Mouse (Mus musculus) intestine, postnatal 0 days (tissue): Measurements from ENCODE around the gene Ulk1. TPM values are rescaled to one million over a fixed set of nuclear protein-coding genes. Genes with fewer than 3 reads are reported as not detected.
A peak's percentile ranks its signal among the peaks of the same experiment; 100 is the strongest.

Experiments
- ATAC-seq: fragments of 200-750 bp; cut with Nextera tagmentation; 2 replicates; pipeline ENCODE4 v1.8.0; 2017; ENCODE audit warnings: mild to moderate bottlenecking, moderate TSS enrichment, moderate library complexity
- H3K27ac ChIP-seq: fragments of 300-500 bp; sonication (generic); 2 replicates; pipeline ENCODE4 v1.5.1; 2014; ENCODE audit warnings: mild to moderate bottlenecking, low read depth, low read length, moderate library complexity
- H3K27me3 ChIP-seq: fragments of 300-500 bp; sonication (generic); replicated peaks from 2 replicates; pipeline ENCODE4 v1.6.1; 2014; ENCODE audit warnings: low read length, mixed read lengths; ENCODE audit not compliant: control insufficient read depth, insufficient read depth
- H3K36me3 ChIP-seq: fragments of 300-500 bp; sonication (generic); 2 replicates; pipeline ENCODE4 v1.6.1; 2014; ENCODE audit warnings: mild to moderate bottlenecking, moderate library complexity; ENCODE audit not compliant: control insufficient read depth, insufficient read depth
- H3K4me1 ChIP-seq: fragments of 300-500 bp; sonication (generic); replicated peaks from 2 replicates; pipeline ENCODE4 v1.6.1; 2014; ENCODE audit warnings: antibody characterized with exemption, low read length, mixed read lengths; ENCODE audit not compliant: control insufficient read depth, insufficient read depth
- H3K4me2 ChIP-seq: fragments of 300-500 bp; sonication (generic); replicated peaks from 2 replicates; pipeline ENCODE4 v1.6.1; 2014; ENCODE audit warnings: low read depth, mild to moderate bottlenecking, moderate library complexity
- H3K4me3 ChIP-seq: fragments of 300-500 bp; sonication (generic); 2 replicates; pipeline ENCODE4 v1.5.1; 2014; ENCODE audit warnings: low read depth, low read length
- H3K9ac ChIP-seq: fragments of 300-500 bp; sonication (generic); 2 replicates; pipeline ENCODE4 v1.6.1; 2014; ENCODE audit warnings: mild to moderate bottlenecking, low read depth, low read length
- H3K9me3 ChIP-seq: fragments of 300-500 bp; sonication (generic); 2 replicates; pipeline ENCODE4 v1.6.1; 2016; ENCODE audit warnings: mixed run types; ENCODE audit not compliant: control insufficient read depth
- CTCF ChIP-seq: sonication (generic); IDR thresholded peaks from 2 replicates; pipeline ENCODE4 v1.5.1; 2016; ENCODE audit warnings: low read depth, mild to moderate bottlenecking, control low read depth, antibody characterized with exemption, moderate library complexity
- WGBS: fragments of 180-500 bp; shearing (Covaris S2); extraction: QIAGEN DNeasy Blood & Tissue Kit; methylation state at CpG from one replicate; pipeline ENCODE4 v1.1.7; 2014; 5-methylcytosine and 5-hydroxymethylcytosine counted together
- polyA plus RNA-seq: library from polyadenylated mRNA; unstranded; fragments of >200 nt; fragmentation: Nextera tagmentation; extraction: Ambion mirVana; gene quantifications from 2 replicates; pipeline ENCODE4 v1.2.1, GENCODE M21; 2015

The Ulk1 gene
- polyA plus RNA-seq, 1 experiment from 2014 or later = 6.0 TPM

- 53% methylated on average over 7 of the region's 7 CpGs for WGBS
- Histone ChIP-seq H3K4me1 (0 out of 2 replicates have a peak, but pooled peaks cover 3% of the 10 kb centered on the region), H3K4me3 (no peak overlapping the region), H3K27ac (no peak overlapping the region), H3K27me3 (no peaks in the 10 kb centered on the region), H3K9me3 (no peaks in the 10 kb centered on the region), H3K4me2 (no peak overlapping the region), H3K36me3 (peaks cover 26% of the 10 kb centered on the region), H3K9ac (no peak overlapping the region)
- TF ChIP-seq CTCF = no peak
- no peak for ATAC-seq
Measured at GRCm38 (mm10) chr5:110781529-110782238, 28.2 kb downstream of the Ulk1 start.

DNA sequence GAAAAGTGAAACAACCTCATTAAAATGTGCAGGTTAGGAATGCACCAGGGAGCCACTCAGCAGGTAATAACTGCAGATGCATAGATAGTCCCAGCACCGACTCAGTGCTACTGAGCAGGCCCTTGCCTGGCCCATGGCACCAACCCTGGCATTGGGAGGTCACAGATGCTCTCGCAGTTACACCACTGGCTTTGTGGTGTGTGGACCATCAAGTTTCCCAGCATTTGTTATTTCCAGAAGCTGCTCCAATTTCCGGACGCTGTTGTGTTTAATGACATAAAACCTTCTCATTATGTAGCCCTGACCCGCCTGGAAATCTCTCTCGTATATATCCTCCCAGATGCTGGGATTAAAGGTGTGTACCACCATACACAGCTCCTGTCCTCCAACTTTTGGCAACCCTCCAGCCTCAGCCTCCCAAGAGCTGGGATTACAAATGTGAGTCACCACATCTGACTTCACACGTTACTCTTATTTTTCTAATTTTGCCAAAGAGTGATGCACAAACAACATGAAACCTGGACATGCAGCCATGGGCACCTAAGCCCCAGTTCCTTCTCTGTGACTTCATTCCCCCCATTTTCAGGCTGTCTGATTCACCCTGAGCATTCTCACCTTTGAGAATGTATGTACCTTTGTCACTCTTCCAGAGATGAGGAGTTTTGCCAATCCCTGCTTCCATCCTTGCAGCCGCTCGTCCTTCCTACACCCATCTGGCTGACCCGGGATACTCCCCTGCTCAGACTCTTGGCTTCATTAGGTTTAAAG lies 29.0 kb downstream of the Ulk1 start:
- Histone ChIP-seq H3K27me3 (no peaks in the 10 kb centered on the region), H3K4me1 (0 out of 2 replicates have a peak, but pooled peaks cover 3% of the 10 kb centered on the region), H3K4me3 (peak overlapping the region; percentile 75), H3K9ac (peak overlapping the region; percentile 74), H3K36me3 (peaks cover 24% of the 10 kb centered on the region), H3K27ac (peak overlapping the region; percentile 78), H3K9me3 (no peaks in the 10 kb centered on the region), H3K4me2 (peak overlapping the region; percentile 72)
- no peak for TF ChIP-seq CTCF
- 54% methylated on average over 10 of the region's 10 CpGs for WGBS
- ATAC-seq = no peak

- peaks cover 21% of the 10 kb centered on the region for H3K36me3 ChIP-seq
- H3K27ac ChIP-seq = peak within 1 kb of the TSS; percentile 78
- H3K4me2 ChIP-seq = peak within 1 kb of the TSS; percentile 72
- H3K4me3 ChIP-seq = peak within 1 kb of the TSS; percentile 75
- TF ChIP-seq CTCF = no peak
- H3K9ac ChIP-seq = peak within 1 kb of the TSS; percentile 74
- no peaks in the 10 kb centered on the region for H3K9me3 ChIP-seq
- H3K4me1 ChIP-seq = 0 out of 2 replicates have a peak, but pooled peaks cover 3% of the 10 kb centered on the region
- under 1% methylated on average over 57 of the region's 57 CpGs for WGBS
- peak; percentile 90 for ATAC-seq
- H3K27me3 ChIP-seq = no peaks in the 10 kb centered on the region
Measured at GRCm38 (mm10) chr5:110779998-110780760, 29.7 kb downstream of the Ulk1 start, which contains the start of gene Pus1. Gene Pus1, minus strand, starts transcription at chr5:110780659.

DNA sequence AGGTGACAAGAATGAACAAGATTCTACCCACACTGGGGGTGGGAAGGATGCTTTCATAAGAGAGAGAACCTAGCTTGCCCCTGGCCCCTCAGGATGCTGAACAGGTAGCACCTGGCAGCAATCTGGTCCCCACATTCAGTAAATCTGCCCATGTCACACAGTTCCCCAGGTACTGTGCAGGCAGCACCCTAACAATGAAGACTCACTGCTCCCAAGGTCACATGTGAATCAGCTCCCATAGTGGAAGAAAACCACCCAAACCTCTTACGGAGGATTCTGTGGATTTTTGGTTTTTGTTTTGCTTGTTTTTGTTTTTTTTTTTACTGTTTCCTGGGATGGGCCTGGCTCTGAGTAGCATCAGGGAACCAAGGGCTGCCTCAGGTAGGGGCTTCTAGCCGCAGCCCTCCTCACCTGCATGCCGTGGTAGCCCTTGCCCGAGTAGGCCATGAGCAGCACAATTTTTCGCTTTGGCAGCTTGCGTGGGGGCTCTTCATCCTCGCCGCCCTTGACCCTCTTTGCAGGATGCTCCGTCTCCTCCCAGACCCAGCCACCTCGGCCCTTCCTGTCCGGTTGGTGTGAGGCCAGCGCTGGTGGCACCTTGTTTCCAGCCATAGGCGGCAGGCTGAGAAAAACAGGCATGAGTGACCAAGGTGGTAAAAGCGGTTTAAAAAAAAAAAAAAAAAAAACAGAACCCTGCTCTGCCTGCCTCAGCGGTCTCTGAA lies 30.5 kb downstream of the Ulk1 start:
- Histone ChIP-seq H3K27ac (peak overlapping the region; percentile 78), H3K4me1 (0 out of 2 replicates have a peak, but pooled peaks cover 3% of the 10 kb centered on the region), H3K9ac (peak overlapping the region; percentile 74), H3K27me3 (no peaks in the 10 kb centered on the region), H3K36me3 (peaks cover 25% of the 10 kb centered on the region), H3K9me3 (no peaks in the 10 kb centered on the region), H3K4me3 (peak overlapping the region; percentile 75), H3K4me2 (peak overlapping the region; percentile 72)
- ATAC-seq = 0 out of 2 replicates have a peak, but pooled peaks have one; percentile 3
- WGBS = 13% methylated on average over 15 of the region's 15 CpGs
- TF ChIP-seq CTCF = no peak

DNA sequence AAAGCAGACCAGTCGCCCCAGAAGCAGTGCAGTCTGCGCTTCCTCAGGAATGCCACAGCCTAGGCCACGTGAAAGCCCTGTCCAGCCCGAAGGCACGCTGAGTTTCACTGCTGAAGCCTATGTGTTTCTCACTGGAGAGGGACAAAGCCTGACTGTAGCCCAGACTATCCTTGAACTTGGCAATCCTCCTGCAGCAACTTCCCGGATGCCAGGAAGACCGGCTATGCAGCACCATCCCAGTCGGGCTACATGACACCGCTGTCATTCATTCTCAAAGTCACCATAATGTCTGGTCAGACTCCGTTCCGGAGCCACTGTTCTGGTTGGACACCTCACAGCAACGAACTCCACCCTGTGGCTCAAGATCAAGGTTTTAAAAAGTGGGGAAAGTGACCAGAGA lies 31.6 kb downstream of the Ulk1 start:
- Histone ChIP-seq H3K4me2 (no peak overlapping the region), H3K4me1 (0 out of 2 replicates have a peak, but pooled peaks cover 3% of the 10 kb centered on the region), H3K4me3 (no peak overlapping the region), H3K9ac (no peak overlapping the region), H3K36me3 (peaks cover 33% of the 10 kb centered on the region), H3K27me3 (no peaks in the 10 kb centered on the region), H3K9me3 (no peaks in the 10 kb centered on the region), H3K27ac (no peak overlapping the region)
- WGBS = 85% methylated on average over 12 of the region's 12 CpGs
- no peak for ATAC-seq
- TF ChIP-seq CTCF = no peak
